Mouse (Mus musculus) CD4-positive, CD25-positive, alpha-beta regulatory T cell, adult 4 months (primary cell): ENCODE data around the gene Erbb2. TPM values are rescaled to one million over a fixed set of nuclear protein-coding genes. Genes with fewer than 3 reads are reported as not detected.

Source experiments
- ATAC-seq: one replicate; pipeline ENCODE4 v1.8.0; 2017
- polyA plus RNA-seq, 2 experiments: library from polyadenylated mRNA; unstranded; fragments of 100-300 nt; shearing (Covaris generic); gene quantifications; one replicate each; pipeline ENCODE4 v1.2.1; 2017

Erbb2 gene
- polyA plus RNA-seq, 2 experiments from 2014 or later, result 0.07 to 0.23 TPM

DNA sequence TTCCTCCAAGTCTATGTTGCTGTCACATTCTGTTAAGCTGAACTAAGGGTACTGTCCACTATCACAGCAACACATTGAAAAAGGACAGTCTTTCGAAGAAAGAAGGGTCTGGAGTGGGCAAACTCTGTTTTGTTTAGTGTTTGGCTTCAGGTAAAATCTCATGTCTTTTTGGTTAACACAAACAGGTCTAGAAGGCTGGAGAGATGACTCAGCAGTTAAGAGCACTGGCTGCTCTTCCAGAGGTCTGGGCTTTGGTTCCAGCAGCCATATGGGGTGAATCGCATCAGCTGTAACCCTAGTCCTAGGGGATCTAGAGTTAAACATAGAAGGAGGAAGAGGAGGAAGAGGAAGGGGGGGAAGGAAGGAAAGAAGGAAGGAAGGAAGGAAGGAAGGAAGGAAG lies 73.5 kb downstream of the Erbb2 start:
- no peak for ATAC-seq

Other genes with a start within 250 kb of the Erbb2 start
- gene Med1, start 219.2 kb upstream of the Erbb2 start, polyA plus RNA-seq, result 100 to 1,000 TPM in 1 of 2 experiments, 10 to 100 TPM in 1; 97.7 to 127 TPM
- 10 to 100 TPM; 26.3 to 28.7 TPM for gene Cdk12, start 209.4 kb upstream of the Erbb2 start, polyA plus RNA-seq
- gene Neurod2, start 82.8 kb upstream of the Erbb2 start, polyA plus RNA-seq, result not detected
- gene Ppp1r1b, start 64.1 kb upstream of the Erbb2 start, polyA plus RNA-seq, result not detected
- 10 to 100 TPM; 41.2 to 63.9 TPM for gene Stard3, start 54.1 kb upstream of the Erbb2 start, polyA plus RNA-seq
- gene Tcap, start 28.7 kb upstream of the Erbb2 start, polyA plus RNA-seq, result not detected
- gene Pnmt, start 26.0 kb upstream of the Erbb2 start, polyA plus RNA-seq, result not detected
- 10 to 100 TPM in 1 of 2 experiments, 1 to 10 TPM in 1; 6.7 to 11.6 TPM for gene Pgap3, start 12.0 kb upstream of the Erbb2 start, polyA plus RNA-seq
- 100 to 1,000 TPM; 150 to 155 TPM for gene Mien1, start 26.5 kb downstream of the Erbb2 start, polyA plus RNA-seq
- gene Grb7, start 33.9 kb downstream of the Erbb2 start, polyA plus RNA-seq, result 1 to 10 TPM; 3.6 to 6.2 TPM
- gene Ikzf3, start 133.6 kb downstream of the Erbb2 start, polyA plus RNA-seq, result 10 to 100 TPM; 77.0 to 98.7 TPM
- 1 to 10 TPM; 5.0 to 6.0 TPM for gene Zpbp2, start 138.6 kb downstream of the Erbb2 start, polyA plus RNA-seq
- 10 to 100 TPM; 25.9 to 53.6 TPM for gene Ormdl3, start 174.9 kb downstream of the Erbb2 start, polyA plus RNA-seq
- not detected for gene Lrrc3c, start 185.8 kb downstream of the Erbb2 start, polyA plus RNA-seq
- gene Gm12355, start 213.2 kb downstream of the Erbb2 start, polyA plus RNA-seq, result 1 to 10 TPM; 1.0 to 9.6 TPM
- under 1 TPM in 1 of 2 experiments, not detected in 1; 0.20 TPM for gene Gsdma3, start 213.9 kb downstream of the Erbb2 start, polyA plus RNA-seq
- gene Gsdma2, start 234.3 kb downstream of the Erbb2 start, polyA plus RNA-seq, result not detected